Mouse (Mus musculus) hindbrain, embryonic 15.5 days (tissue): ENCODE measurements around the gene Cenpv. TPM values are rescaled to one million over a fixed set of nuclear protein-coding genes. Genes with fewer than 3 reads are reported as not detected.
"Not testable (repeated sequence)": the region's sequence is repeated elsewhere in the genome, so short reads cannot be mapped to it uniquely, and the experiment has no call there.

Experiments used
- ATAC-seq: fragments of 200-750 bp; cut with Nextera tagmentation; 2 replicates; pipeline ENCODE4 v1.8.0; 2017; ENCODE audit warnings: low read depth, moderate number of reproducible peaks, moderate TSS enrichment; ENCODE audit not compliant: low FRiP score
- H3K27ac ChIP-seq: fragments of 300-500 bp; sonication (generic); replicated peaks from 2 replicates; pipeline ENCODE4 v1.5.1; 2015; ENCODE audit warnings: mild to moderate bottlenecking, inconsistent platforms
- H3K27me3 ChIP-seq: fragments of 300-500 bp; sonication (generic); 2 replicates; pipeline ENCODE4 v1.6.1; 2015; ENCODE audit warnings: control low read depth, inconsistent platforms
- H3K36me3 ChIP-seq: fragments of 300-500 bp; sonication (generic); 2 replicates; pipeline ENCODE4 v1.6.1; 2015; ENCODE audit warnings: control low read depth, inconsistent platforms
- H3K4me1 ChIP-seq: fragments of 300-500 bp; sonication (generic); replicated peaks from 2 replicates; pipeline ENCODE4 v1.6.1; 2015; ENCODE audit warnings: control low read depth, inconsistent platforms
- H3K4me2 ChIP-seq: fragments of 300-500 bp; sonication (generic); 2 replicates; pipeline ENCODE4 v1.6.1; 2015; ENCODE audit warnings: moderate library complexity, mild to moderate bottlenecking, inconsistent platforms
- H3K4me3 ChIP-seq: fragments of 300-500 bp; sonication (generic); 2 replicates; pipeline ENCODE4 v1.5.1; 2015; ENCODE audit warnings: mild to moderate bottlenecking, inconsistent platforms
- H3K9ac ChIP-seq: fragments of 300-500 bp; sonication (generic); 2 replicates; pipeline ENCODE4 v1.6.1; 2015; ENCODE audit warnings: inconsistent platforms
- H3K9me3 ChIP-seq: fragments of 300-500 bp; sonication (generic); 2 replicates; pipeline ENCODE4 v1.6.1; 2016; ENCODE audit warnings: control low read depth, inconsistent platforms
- WGBS: fragments of 180-500 bp; shearing (Covaris S2); methylation state at CpG from one replicate; pipeline ENCODE4 v1.1.7; 2015; 5-methylcytosine and 5-hydroxymethylcytosine counted together
- polyA plus RNA-seq: library from polyadenylated mRNA; unstranded; fragments of >200 nt; fragmentation: Nextera tagmentation; extraction: Ambion mirVana; gene quantifications from 2 replicates; pipeline ENCODE4 v1.2.1, GENCODE M21; 2015

Cenpv gene
- polyA plus RNA-seq, 1 experiment from 2014 or later = 56.8 TPM

DNA sequence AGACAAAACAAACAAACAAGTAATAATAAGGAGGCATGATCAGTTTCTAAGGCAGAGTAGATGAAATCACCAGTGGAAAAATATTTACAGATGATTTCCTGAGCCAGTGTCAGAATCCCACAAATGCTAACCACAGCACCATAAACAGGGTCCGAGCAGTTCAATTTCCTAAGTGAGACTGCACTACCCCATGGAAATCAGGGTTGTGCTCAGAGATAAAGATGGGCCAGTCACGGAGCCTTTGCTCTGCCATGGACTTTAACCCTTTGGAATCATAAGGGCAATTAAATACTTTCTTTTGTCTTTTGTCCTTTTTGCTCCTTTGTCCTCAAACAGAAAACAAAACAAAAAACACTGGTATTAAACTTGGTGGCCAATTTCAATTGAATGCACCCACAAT lies 16.8 kb downstream of the Cenpv start:
- Histone ChIP-seq H3K4me2 (no peak overlapping the region), H3K36me3 (peaks cover 11% of the 10 kb centered on the region; the same call in 1 of the 2 replicates), H3K4me3 (no peak overlapping the region), H3K27me3 (no peaks in the 10 kb centered on the region), H3K9me3 (no peaks in the 10 kb centered on the region), H3K27ac (no peak overlapping the region), H3K4me1 (no peaks in the 10 kb centered on the region), H3K9ac (no peak overlapping the region)
- no peak for ATAC-seq
- WGBS = 65% methylated on average over 2 of the region's 2 CpGs

DNA sequence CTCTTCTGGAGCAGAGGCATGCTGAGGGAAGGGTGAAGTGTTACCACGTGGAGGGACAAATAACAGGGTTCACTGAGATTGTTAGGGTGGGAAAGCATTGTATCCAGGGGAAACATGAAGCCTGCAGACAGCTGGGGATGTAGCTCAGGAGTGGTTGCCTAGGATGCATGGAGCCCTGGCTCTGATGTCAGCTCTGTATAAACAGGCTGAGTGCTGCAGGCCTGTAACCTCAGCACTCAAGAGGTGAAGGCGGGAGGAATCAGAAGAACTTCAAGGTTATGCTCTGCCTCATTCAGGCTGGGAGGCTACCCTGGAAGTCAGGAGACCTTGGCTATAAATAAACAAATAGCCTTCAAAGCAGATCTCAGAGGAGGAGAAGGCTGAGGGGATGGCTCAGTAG lies 20.1 kb downstream of the Cenpv start:
- Histone ChIP-seq H3K27ac (no peak overlapping the region), H3K4me2 (no peak overlapping the region), H3K4me1 (no peaks in the 10 kb centered on the region), H3K27me3 (no peaks in the 10 kb centered on the region), H3K9me3 (no peaks in the 10 kb centered on the region), H3K9ac (no peak overlapping the region), H3K36me3 (no peaks in the 10 kb centered on the region), H3K4me3 (no peak overlapping the region)
- no peak for ATAC-seq
- 18% methylated on average over 2 of the region's 2 CpGs for WGBS

DNA sequence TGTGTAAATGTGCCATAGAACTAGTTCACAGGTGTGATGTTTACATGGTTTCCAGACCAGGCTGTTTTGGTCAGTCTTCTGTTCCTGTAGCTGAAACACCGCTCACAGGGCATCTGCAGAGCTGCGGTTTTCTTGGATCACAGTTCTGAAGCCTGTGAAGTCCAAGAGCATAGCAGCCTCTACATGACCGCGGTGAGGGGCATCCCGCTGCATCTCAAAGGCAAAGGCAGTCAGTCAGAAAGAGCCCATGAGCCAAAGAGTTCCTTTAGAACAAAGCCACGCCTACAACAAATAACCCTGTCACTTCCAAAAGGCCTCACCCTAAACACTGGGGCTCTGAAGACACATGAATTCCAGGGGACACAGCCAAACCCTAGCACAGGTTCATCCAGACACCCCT lies 25.8 kb downstream of the Cenpv start:
- no peak overlapping the region for H3K4me2 ChIP-seq
- H3K36me3 ChIP-seq = no peaks in the 10 kb centered on the region
- no peak overlapping the region for H3K4me3 ChIP-seq
- WGBS = 74% methylated on average over 6 of the region's 6 CpGs
- no peak overlapping the region for H3K9ac ChIP-seq
- H3K9me3 ChIP-seq = no peaks in the 10 kb centered on the region
- no peaks in the 10 kb centered on the region for H3K4me1 ChIP-seq
- no peak for ATAC-seq
- no peaks in the 10 kb centered on the region for H3K27me3 ChIP-seq
- no peak overlapping the region for H3K27ac ChIP-seq

DNA sequence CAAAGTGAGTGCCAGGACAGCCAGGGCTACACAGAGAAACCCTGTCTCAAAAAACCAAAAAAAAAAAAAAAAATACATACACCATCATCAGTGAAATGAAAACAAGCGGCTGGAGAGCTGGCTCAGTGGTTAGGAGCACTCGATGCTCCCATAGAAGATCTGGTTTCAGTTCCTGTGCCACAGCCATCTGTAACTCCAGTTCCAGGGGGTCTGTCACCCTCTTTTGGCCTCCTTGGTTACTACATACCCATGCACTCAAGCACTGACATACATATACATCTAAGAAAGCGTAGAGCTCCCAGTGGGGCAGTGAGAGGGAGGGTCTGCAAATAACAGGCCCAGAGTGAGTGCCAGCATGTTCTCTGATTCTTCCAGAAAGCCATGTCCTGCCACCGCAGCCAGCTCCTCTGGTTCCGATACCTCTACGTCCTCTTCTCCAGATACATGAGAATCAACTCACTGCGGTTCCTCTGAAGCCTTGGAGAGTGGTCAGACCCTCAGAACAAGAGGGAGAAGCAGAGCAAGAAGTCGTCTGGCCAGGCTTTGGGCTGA lies 26.5 kb downstream of the Cenpv start:
- no peaks in the 10 kb centered on the region for H3K36me3 ChIP-seq
- no peak overlapping the region for H3K4me2 ChIP-seq
- no peaks in the 10 kb centered on the region for H3K27me3 ChIP-seq
- no peak overlapping the region for H3K4me3 ChIP-seq
- H3K4me1 ChIP-seq = no peaks in the 10 kb centered on the region
- H3K9me3 ChIP-seq = no peaks in the 10 kb centered on the region
- no peak for ATAC-seq
- H3K9ac ChIP-seq = no peak overlapping the region
- 88% methylated on average over 8 of the region's 8 CpGs for WGBS
- no peak overlapping the region for H3K27ac ChIP-seq

DNA sequence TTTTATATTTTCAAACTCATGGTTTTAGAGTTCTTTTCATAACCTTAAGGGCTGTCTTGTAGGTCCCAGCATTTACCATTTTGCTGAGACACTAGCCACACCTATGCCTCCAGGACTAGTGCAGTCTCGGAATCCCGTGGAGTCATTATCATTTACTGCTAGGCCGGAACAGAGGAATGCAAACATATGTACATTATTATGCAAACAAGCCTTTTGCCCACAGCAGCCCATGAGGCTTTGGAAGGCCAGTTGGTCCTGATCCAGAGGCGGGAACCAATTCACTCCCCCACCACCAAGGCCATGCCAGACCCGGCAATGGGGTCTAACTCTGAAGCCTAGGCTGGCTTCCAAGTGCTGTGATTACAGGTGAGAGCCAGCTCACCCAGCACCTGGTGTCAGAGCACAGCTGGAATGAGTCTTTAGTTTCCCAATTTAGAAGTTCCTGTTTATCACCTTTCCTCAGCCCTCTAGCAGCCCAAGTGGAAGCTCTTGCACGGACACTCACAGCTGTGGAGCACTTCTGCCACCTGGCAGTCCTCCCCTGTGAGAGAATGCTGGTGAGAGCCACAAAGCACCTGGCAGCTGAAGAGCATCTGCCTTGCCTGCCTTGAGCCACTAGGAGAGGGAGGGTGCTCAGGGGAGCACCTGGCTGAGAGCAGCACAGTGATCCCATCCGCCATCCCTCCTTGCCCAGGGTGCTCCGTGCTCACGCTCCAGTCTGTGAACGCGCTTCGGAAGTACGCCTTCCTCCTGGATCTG lies 27.4 kb downstream of the Cenpv start:
- WGBS = 63% methylated on average over 13 of the region's 13 CpGs
- Histone ChIP-seq H3K9me3 (no peaks in the 10 kb centered on the region), H3K4me3 (no peak overlapping the region)

DNA sequence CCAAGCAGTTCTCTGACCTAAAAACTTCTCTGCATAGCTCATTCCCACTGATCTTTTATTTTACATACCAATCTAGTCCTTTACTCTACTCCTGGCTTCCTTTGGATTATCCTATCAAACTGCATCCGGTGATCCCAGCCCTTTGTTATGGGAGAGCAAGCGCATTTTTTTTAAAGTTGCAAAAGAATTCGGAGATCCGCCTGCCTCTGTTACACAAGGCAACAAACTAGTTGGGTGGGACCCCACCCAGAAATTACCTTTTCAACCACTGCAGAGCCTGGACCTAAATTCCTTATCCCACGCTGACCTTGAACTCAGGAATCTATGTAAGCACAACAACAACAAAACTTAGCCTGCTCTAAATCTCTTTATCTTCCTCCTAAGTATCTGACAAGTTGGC lies 28.1 kb downstream of the Cenpv start:
- 89% methylated on average over 5 of the region's 5 CpGs for WGBS
- H3K27ac ChIP-seq = no peak overlapping the region
- H3K36me3 ChIP-seq = no peaks in the 10 kb centered on the region
- H3K4me1 ChIP-seq = no peaks in the 10 kb centered on the region
- H3K9ac ChIP-seq = no peak overlapping the region
- ATAC-seq = no peak
- no peak overlapping the region for H3K4me3 ChIP-seq
- H3K4me2 ChIP-seq = no peak overlapping the region
- H3K9me3 ChIP-seq = no peaks in the 10 kb centered on the region
- no peaks in the 10 kb centered on the region for H3K27me3 ChIP-seq

More for the DNA sequence above, 27.4 kb downstream of the Cenpv start:
- Histone ChIP-seq H3K9ac (no peak overlapping the region), H3K27ac (no peak overlapping the region), H3K27me3 (no peaks in the 10 kb centered on the region), H3K36me3 (no peaks in the 10 kb centered on the region), H3K4me1 (no peaks in the 10 kb centered on the region), H3K4me2 (no peak overlapping the region)
- no peak for ATAC-seq

DNA sequence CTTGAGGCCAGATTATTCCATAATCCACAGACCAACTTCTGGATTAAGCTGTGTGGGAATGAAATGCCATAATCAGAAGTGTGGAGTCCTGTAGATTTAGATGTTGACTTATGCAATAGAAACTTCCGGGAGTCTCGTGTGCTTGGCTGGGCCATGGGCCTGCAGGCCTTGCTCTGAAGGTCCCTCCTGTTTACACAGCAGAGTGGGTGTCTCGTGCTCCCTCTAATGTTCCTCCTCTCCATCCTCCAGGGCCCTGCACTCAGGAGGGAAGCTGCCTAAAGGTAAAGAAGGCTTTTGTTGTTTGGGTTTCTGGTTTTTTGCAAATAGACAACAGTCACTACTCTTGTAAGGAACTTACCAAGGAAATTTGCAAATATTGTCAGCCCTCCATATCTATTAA lies 29.5 kb downstream of the Cenpv start:
- no peaks in the 10 kb centered on the region for H3K9me3 ChIP-seq
- H3K27ac ChIP-seq = no peak overlapping the region
- H3K9ac ChIP-seq = no peak overlapping the region
- no peaks in the 10 kb centered on the region for H3K27me3 ChIP-seq
- no peaks in the 10 kb centered on the region for H3K36me3 ChIP-seq
- 89% methylated on average over 3 of the region's 3 CpGs for WGBS
- ATAC-seq = no peak
- no peaks in the 10 kb centered on the region for H3K4me1 ChIP-seq
- H3K4me3 ChIP-seq = no peak overlapping the region
- H3K4me2 ChIP-seq = no peak overlapping the region

DNA sequence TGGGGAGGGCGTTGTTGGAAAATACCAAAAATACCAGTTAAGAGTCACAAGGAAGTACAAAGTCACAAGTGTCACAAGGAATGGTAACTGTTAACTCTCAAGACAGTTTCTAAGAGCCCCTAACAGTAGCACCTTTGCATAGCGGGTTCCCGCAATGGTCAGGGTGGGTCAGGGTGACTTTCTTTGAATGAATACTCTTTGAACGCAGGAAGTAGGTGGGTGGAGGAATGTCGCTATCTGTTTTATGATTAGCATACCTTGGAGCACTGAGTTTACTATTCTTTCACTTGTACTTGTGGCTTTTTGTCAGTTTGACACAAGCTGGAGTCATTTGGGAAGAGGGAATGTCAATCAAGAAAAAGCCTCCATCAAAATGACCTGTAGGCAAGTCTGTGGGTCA lies 30.2 kb downstream of the Cenpv start:
- H3K4me3 ChIP-seq, ATAC-seq, H3K9ac ChIP-seq, H3K27me3 ChIP-seq, H3K4me1 ChIP-seq, H3K4me2 ChIP-seq, H3K36me3 ChIP-seq, H3K9me3 ChIP-seq, H3K27ac ChIP-seq: not testable (repeated sequence)
- 97% methylated on average over 5 of the region's 5 CpGs for WGBS

DNA sequence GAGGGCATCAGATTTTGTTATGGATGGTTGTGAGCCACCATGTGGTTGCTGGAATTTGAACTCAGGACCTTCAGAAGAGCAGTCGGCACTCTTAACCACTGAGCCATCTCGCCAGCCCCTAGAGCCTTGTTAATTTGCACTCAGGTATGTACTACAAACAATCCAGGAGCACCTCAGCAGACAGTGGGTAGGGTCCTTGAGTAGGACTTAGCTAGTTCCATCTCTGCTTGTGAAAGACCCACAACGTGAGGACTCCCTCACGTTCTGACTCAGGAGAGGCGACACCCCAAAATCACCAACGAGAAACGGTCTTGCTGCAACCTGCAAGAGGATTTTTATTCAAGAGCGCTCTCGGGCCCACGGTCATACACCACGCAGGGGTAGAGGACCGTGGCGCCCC lies 30.7 kb downstream of the Cenpv start:
- 96% methylated on average over 13 of the region's 13 CpGs for WGBS
- not testable (repeated sequence) for H3K36me3 ChIP-seq, H3K27ac ChIP-seq, H3K4me2 ChIP-seq, H3K27me3 ChIP-seq, H3K4me1 ChIP-seq, ATAC-seq, H3K4me3 ChIP-seq, H3K9ac ChIP-seq, H3K9me3 ChIP-seq

DNA sequence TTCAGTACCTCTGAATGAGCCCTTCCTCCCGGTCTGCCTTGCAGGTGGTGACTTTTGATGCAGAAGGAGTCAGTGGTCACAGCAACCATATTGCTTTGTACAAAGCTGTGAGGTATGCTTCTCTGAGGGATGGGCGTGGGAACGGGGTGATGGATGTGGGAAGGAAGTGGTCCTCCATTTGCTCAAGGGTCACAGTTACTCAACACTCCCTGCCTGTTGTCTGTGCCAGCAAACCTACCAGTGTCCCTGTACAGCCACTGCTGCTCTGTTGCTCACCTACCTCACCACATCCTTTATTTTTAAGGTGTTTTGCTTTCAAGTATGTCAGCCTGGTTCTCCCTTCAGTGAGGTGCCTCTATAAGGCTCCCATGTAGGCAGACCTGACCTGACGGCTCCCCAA lies 31.4 kb downstream of the Cenpv start:
- no peak for ATAC-seq
- WGBS = 85% methylated on average over 4 of the region's 4 CpGs
- H3K9me3 ChIP-seq = no peaks in the 10 kb centered on the region
- no peak overlapping the region for H3K4me2 ChIP-seq
- no peaks in the 10 kb centered on the region for H3K36me3 ChIP-seq
- no peak overlapping the region for H3K9ac ChIP-seq
- H3K4me3 ChIP-seq = no peak overlapping the region
- no peaks in the 10 kb centered on the region for H3K27me3 ChIP-seq
- H3K27ac ChIP-seq = no peak overlapping the region
- H3K4me1 ChIP-seq = no peaks in the 10 kb centered on the region

DNA sequence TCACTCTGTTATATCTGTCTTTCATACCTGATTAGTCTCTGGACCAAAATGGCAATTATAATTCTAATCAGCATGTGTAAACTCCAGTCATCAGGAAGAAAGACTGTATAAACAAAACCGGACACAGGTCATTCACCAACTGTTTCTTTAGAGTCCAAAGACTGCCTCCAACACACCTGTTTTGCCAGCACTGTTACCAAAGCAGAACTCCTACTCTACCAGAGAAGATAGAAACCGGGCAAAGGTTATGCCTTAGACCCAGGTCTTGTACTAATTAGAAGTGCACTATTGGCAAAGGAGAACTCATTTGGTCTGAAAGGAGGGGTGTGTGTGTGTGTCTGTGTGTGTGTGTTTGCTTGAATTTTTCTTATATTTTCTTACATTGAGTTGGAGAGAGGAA lies 38.5 kb downstream of the Cenpv start:
- H3K9ac ChIP-seq = no peak overlapping the region
- H3K36me3 ChIP-seq = no peaks in the 10 kb centered on the region
- H3K9me3 ChIP-seq = no peaks in the 10 kb centered on the region
- no peaks in the 10 kb centered on the region for H3K27me3 ChIP-seq
- H3K27ac ChIP-seq = no peak overlapping the region
- WGBS = 88% methylated on average over 2 of the region's 2 CpGs
- no peak overlapping the region for H3K4me3 ChIP-seq
- no peaks in the 10 kb centered on the region for H3K4me1 ChIP-seq
- no peak for ATAC-seq
- H3K4me2 ChIP-seq = no peak overlapping the region

DNA sequence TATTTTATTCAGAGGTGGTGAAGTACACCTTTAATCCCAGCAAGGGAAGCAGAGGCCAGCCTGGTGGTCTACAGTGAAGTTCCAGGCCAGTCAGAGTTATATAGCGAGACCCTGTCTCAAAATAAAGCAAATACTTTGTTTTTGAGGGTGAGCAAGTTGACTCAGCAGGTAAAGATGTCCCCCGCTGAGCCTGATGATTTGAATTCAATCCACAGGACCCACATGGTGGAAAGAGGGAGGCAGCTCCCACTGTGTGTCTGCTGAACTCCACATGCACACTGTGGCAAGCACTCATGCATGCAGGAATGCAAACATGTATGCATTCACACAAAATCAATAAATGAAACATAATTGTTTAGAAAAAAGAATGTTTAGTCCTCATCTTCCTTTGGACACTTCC lies 40.3 kb downstream of the Cenpv start:
- Histone ChIP-seq H3K9ac (no peak overlapping the region), H3K4me2 (no peak overlapping the region), H3K4me3 (no peak overlapping the region), H3K9me3 (no peaks in the 10 kb centered on the region), H3K27ac (no peak overlapping the region), H3K27me3 (no peaks in the 10 kb centered on the region), H3K4me1 (0 out of 2 replicates have a peak, but pooled peaks cover 4% of the 10 kb centered on the region), H3K36me3 (no peaks in the 10 kb centered on the region)
- 89% methylated on average over 2 of the region's 2 CpGs for WGBS
- no peak for ATAC-seq

DNA sequence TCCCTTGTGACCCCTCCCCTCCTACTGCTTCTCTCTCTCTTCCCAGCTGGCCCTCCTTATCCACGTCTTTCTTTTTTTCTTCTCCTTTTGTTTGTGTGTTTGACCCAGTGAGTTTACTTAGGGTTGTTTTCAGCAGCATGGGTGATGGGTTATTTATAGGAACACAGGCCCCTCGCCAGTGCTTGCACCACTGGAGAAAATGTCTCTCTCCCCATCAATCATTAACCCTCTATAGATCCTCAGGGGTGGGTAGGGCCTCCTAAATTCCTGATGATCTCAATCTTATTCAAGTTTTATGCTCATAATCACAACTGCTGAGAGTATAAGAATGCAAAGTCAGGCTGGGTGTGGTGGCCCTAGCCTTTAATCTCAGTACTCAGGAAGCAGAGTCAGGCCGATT lies 41.9 kb downstream of the Cenpv start:
- 45% methylated on average over 3 of the region's 3 CpGs for WGBS
- no peak overlapping the region for H3K4me2 ChIP-seq
- H3K4me1 ChIP-seq = 0 out of 2 replicates have a peak, but pooled peaks cover 4% of the 10 kb centered on the region

More for the DNA sequence above, 41.9 kb downstream of the Cenpv start:
- no peaks in the 10 kb centered on the region for H3K36me3 ChIP-seq
- no peaks in the 10 kb centered on the region for H3K9me3 ChIP-seq
- no peak for ATAC-seq
- no peak overlapping the region for H3K27ac ChIP-seq
- H3K9ac ChIP-seq = no peak overlapping the region
- H3K27me3 ChIP-seq = no peaks in the 10 kb centered on the region
- H3K4me3 ChIP-seq = no peak overlapping the region
